In genomic region chr6:128786396-128786795, GRCm38 (mm10) we compare ENCODE assay signal across 23 mouse cellular contexts. TPM values are rescaled to one million over a fixed set of nuclear protein-coding genes. Genes with fewer than 3 reads are reported as not detected.
A peak's percentile ranks its signal among the peaks of the same experiment; 100 is the strongest.
DNase-seq lines count a peak whose midpoint lies in the region; ATAC-seq and TF ChIP-seq lines count a peak whose summit lies in the region.
"Not testable (repeated sequence)": the region's sequence is repeated elsewhere in the genome, so short reads cannot be mapped to it uniquely, and the experiment has no call there.
"Had no signal": no experiment of that assay in that cellular context is flagged by ENCODE, and none has a peak within 500 bp of the region (broad histone marks: within the 10 kb centered on the region; RNA-seq: fewer than 3 reads in every experiment).

No protein-coding gene starts in this region.

- dilution Hi-C loops in CH12.LX (cut with MboI; ENCODE audit: extremely low pct_ligation_motif_present, extremely low pct_unique_long_range_greater_than_20kb, low sequenced_read_pairs) = not testable (repeated sequence)

- H3K9me3 ChIP-seq in CH12.LX (replicated peaks; ENCODE audit: low read length) = not testable (repeated sequence)

- in situ Hi-C loops in CH12.LX (cut with MboI; ENCODE audit: low pct_ligation_motif_present, low pct_unique_long_range_greater_than_20kb, low sequenced_read_pairs) = not testable (repeated sequence)

- not testable (repeated sequence) for H3K27ac ChIP-seq in CH12.LX (ENCODE audit: insufficient read depth, low read depth)

- not testable (repeated sequence) for H3K36me3 ChIP-seq in CH12.LX (replicated peaks in 1 of 2; ENCODE audit: control insufficient read depth in 1 of 2, insufficient read depth in 1 of 2, low read length in 1 of 2); splenic B cell, adult 2 months (ENCODE audit: control insufficient read depth, insufficient read depth, low read length, poor library complexity, severe bottlenecking)

- not testable (repeated sequence) for H3K4me2 ChIP-seq in CH12.LX (ENCODE audit: insufficient read depth, low read depth, poor library complexity, severe bottlenecking)

- not testable (repeated sequence) for TF ChIP-seq CTCF in CH12.LX (conservative IDR thresholded peaks at IDR 0.05 in 1 of 2, IDR thresholded peaks at IDR 0.05 in 1 of 2; ENCODE audit: low read depth in 2 of 2, low read length in 2 of 2)

- ATAC-seq in granulocyte monocyte progenitor cell, adult 5-6 weeks (replicated peaks; ENCODE audit: poor library complexity, severe bottlenecking) = peak; percentile 66
- peak; percentile 35 to 40; a peak in 1 of 4 replicates for ATAC-seq in hematopoietic stem cell, adult 5-6 weeks (replicated peaks in 1 of 2; ENCODE audit: insufficient read depth in 1 of 2, low FRiP score in 2 of 2, low TSS enrichment in 1 of 2, low read depth in 1 of 2, poor library complexity in 2 of 2, severe bottlenecking in 2 of 2)
- peak; percentile 37 for ATAC-seq in megakaryocyte, adult 5-6 weeks (ENCODE audit: poor library complexity, severe bottlenecking)
- peak; percentile 61 for ATAC-seq in monocyte, adult 5-6 weeks (replicated peaks; ENCODE audit: insufficient number of reproducible peaks, low FRiP score, low TSS enrichment, poor library complexity, severe bottlenecking)

- not testable (repeated sequence) for H3K9ac ChIP-seq in CH12.LX (ENCODE audit: insufficient read depth, low read depth)

- TF ChIP-seq RAD21 in CH12.LX (IDR thresholded peaks at IDR 0.05; ENCODE audit: low read depth, low read length) = not testable (repeated sequence)

- H3K4me3 ChIP-seq in CH12.LX (replicated peaks in 1 of 3; ENCODE audit: low read depth in 2 of 3, low read length in 2 of 3, poor library complexity in 1 of 3) = not testable (repeated sequence)

- not testable (repeated sequence) for H3K79me2 ChIP-seq in CH12.LX (replicated peaks; ENCODE audit: control insufficient read depth, extremely low read depth, insufficient read depth, poor library complexity, severe bottlenecking)

- not testable (repeated sequence) for DNase-seq in CH12.LX (ENCODE audit: extremely low read depth)
- peak; percentile 27 for DNase-seq in skeletal muscle tissue, adult 2 months (ENCODE audit: low read depth, low spot score)
- peak; percentile 84 for DNase-seq in splenic B cell, adult 2 months (ENCODE audit: low read depth, low spot score)

- peaks cover 24 to 76% of the 10 kb centered on the region in 2 experiments for H3K4me1 ChIP-seq in CH12.LX (ENCODE audit: control insufficient read depth in 1 of 2, insufficient read depth in 2 of 2)

- peak; percentile 88 for TF ChIP-seq EP300 in CH12.LX (IDR thresholded peaks at IDR 0.05; ENCODE audit: low read length)

- not testable (repeated sequence) for H3K27me3 ChIP-seq in CH12.LX (replicated peaks); splenic B cell, adult 2 months (ENCODE audit: control insufficient read depth, insufficient read depth, low read length, poor library complexity, severe bottlenecking)

- TF ChIP-seq POLR2A in CH12.LX (IDR thresholded peaks at IDR 0.05; ENCODE audit: low read depth, low read length) = not testable (repeated sequence)

TF ChIP-seq in CH12.LX, 34 proteins besides CTCF, POLR2A, EP300 and RAD21:
- peak; percentile 12; the same call in 1 of the 2 replicates for TF ChIP-seq SIN3A (IDR thresholded peaks at IDR 0.05; ENCODE audit: low read length)
- TF ChIP-seq MEF2A (IDR thresholded peaks at IDR 0.05; ENCODE audit: borderline replicate concordance, low read depth, low read length) = peak; percentile 62
- TF ChIP-seq IRF4 (IDR thresholded peaks at IDR 0.05; ENCODE audit: low read depth, low read length) = peak; percentile 97

RNA-seq across cellular contexts. Expression of gene Klrb1c, which starts 2.6 kb away (rescaled TPM):
- total RNA-seq in CH12.LX (2012; rRNA removed) = not detected in 2 replicates
- total RNA-seq in CH12.LX (2014; rRNA removed) = not detected in 2 replicates
- polyA plus RNA-seq in CH12.LX (2012; ENCODE audit: insufficient read length, low read depth) = not detected in 2 replicates
- not detected in 2 replicates for total RNA-seq in granulocyte monocyte progenitor cell, adult 5-6 weeks (2014; fragmentation: Nextera tagmentation)
- total RNA-seq in granulocyte monocyte progenitor cell, adult 5-6 weeks (2017) = 0.34 and 1.0 TPM in 2 replicates
- 4.6 and 5.6 TPM in 2 replicates for total RNA-seq in hematopoietic stem cell, adult 5-6 weeks (2017)
- 4.7 and 10.0 TPM in 2 replicates for total RNA-seq in megakaryocyte, adult 5-6 weeks (2015)
- total RNA-seq in megakaryocyte, adult 5-6 weeks (2017) = 6.8 and 8.4 TPM in 2 replicates
- total RNA-seq in monocyte, adult 5-6 weeks (2017) = 160 to 719 TPM (median 207 TPM) in 3 replicates
- total RNA-seq: adrenal gland, postnatal 25 days; MEL had no signal
- polyA plus RNA-seq: embryonic facial prominence, embryonic 10.5 days; embryonic facial prominence, embryonic 12.5 days; embryonic facial prominence, embryonic 14.5 days; forebrain, embryonic 11.5 days; forebrain, embryonic 13.5 days; forebrain, embryonic 15.5 days had no signal

RNA-seq across cellular contexts. Expression of gene Gm44511, which starts 39.7 kb away (rescaled TPM):
- total RNA-seq in CH12.LX (2012; rRNA removed) = not detected in 2 replicates
- total RNA-seq in CH12.LX (2014; rRNA removed) = not detected in 2 replicates
- polyA plus RNA-seq in CH12.LX (2012; ENCODE audit: insufficient read length, low read depth) = not detected in 2 replicates
- not detected in 2 replicates for total RNA-seq in granulocyte monocyte progenitor cell, adult 5-6 weeks (2014; fragmentation: Nextera tagmentation)
- not detected in 2 replicates for total RNA-seq in granulocyte monocyte progenitor cell, adult 5-6 weeks (2017)
- total RNA-seq in hematopoietic stem cell, adult 5-6 weeks (2017) = 1.1 TPM in 1 of 2 replicates, not detected in the other
- total RNA-seq in megakaryocyte, adult 5-6 weeks (2015) = 2.7 TPM in 1 of 2 replicates, not detected in the other
- 3.4 TPM in 1 of 2 replicates, not detected in the other for total RNA-seq in megakaryocyte, adult 5-6 weeks (2017)
- total RNA-seq in monocyte, adult 5-6 weeks (2017) = 0.57 TPM in 1 of 3 replicates, not detected in the others
- total RNA-seq: adrenal gland, adult 2 months; adrenal gland, postnatal 10 days; adrenal gland, postnatal 25 days; adrenal gland, postnatal 4 days; ES-E14; forebrain, postnatal 0 days; MEL had no signal
- polyA plus RNA-seq: adrenal gland, adult 2 months; brain, embryonic 14.5 days; CD4-positive, CD25-positive, alpha-beta regulatory T cell, adult 4 months; cortical plate, adult 2 months; embryonic facial prominence, embryonic 10.5 days; embryonic facial prominence, embryonic 12.5 days; forebrain, embryonic 11.5 days; forebrain, embryonic 13.5 days; forebrain, embryonic 15.5 days; forebrain, postnatal 0 days had no signal

RNA-seq across cellular contexts. Expression of gene Klrb1b, which starts 39.7 kb away (rescaled TPM):
- total RNA-seq in CH12.LX (2012; rRNA removed) (not detected in 2 replicates), CH12.LX (2014; rRNA removed) (not detected in 2 replicates)
- polyA plus RNA-seq in CH12.LX (2012; ENCODE audit: insufficient read length, low read depth) = not detected in 2 replicates
- total RNA-seq in granulocyte monocyte progenitor cell, adult 5-6 weeks (2014; fragmentation: Nextera tagmentation) = not detected in 2 replicates
- 0.09 TPM in 1 of 2 replicates, not detected in the other for total RNA-seq in granulocyte monocyte progenitor cell, adult 5-6 weeks (2017)
- 0.20 and 1.1 TPM in 2 replicates for total RNA-seq in hematopoietic stem cell, adult 5-6 weeks (2017)
- 4.5 and 11.2 TPM in 2 replicates for total RNA-seq in megakaryocyte, adult 5-6 weeks (2015)
- total RNA-seq in megakaryocyte, adult 5-6 weeks (2017) = 2.6 and 3.6 TPM in 2 replicates
- total RNA-seq in monocyte, adult 5-6 weeks (2017) = 99.8 to 219 TPM (median 100 TPM) in 3 replicates
- total RNA-seq: adrenal gland, postnatal 25 days; ES-E14; forebrain, postnatal 0 days; MEL had no signal
- polyA plus RNA-seq: adrenal gland, adult 2 months; brain, embryonic 14.5 days; CD4-positive, CD25-positive, alpha-beta regulatory T cell, adult 4 months; cortical plate, adult 2 months; embryonic facial prominence, embryonic 10.5 days; embryonic facial prominence, embryonic 12.5 days; forebrain, embryonic 11.5 days; forebrain, embryonic 13.5 days; forebrain, embryonic 15.5 days; forebrain, postnatal 0 days had no signal

Comparison
In these comparisons a context has a peak if more than half of its experiments do, and no peak if none do; other contexts are left out.
1. RNA of gene Klrb1c, which starts 2.6 kb away (total RNA-seq): 160 to 719 TPM in monocyte, adult 5-6 weeks; 4.7 to 10.0 TPM in megakaryocyte, adult 5-6 weeks, 4.6 to 5.6 TPM in hematopoietic stem cell, adult 5-6 weeks, 0.34 to 1.0 TPM in granulocyte monocyte progenitor cell, adult 5-6 weeks and not detected in CH12.LX; every median in the first group is over 10 times any median in the second.
2. Peak in every context shown above with its lines, with median percentiles within 50 percentile points of each other: ATAC-seq.